Mouse (Mus musculus): ENCODE data around the gene Rpl38. TPM values are rescaled to one million over a fixed set of nuclear protein-coding genes. Genes with fewer than 3 reads are reported as not detected.

The Rpl38 gene
- polyA plus RNA-seq, 1 experiment = 516 TPM

DNA sequence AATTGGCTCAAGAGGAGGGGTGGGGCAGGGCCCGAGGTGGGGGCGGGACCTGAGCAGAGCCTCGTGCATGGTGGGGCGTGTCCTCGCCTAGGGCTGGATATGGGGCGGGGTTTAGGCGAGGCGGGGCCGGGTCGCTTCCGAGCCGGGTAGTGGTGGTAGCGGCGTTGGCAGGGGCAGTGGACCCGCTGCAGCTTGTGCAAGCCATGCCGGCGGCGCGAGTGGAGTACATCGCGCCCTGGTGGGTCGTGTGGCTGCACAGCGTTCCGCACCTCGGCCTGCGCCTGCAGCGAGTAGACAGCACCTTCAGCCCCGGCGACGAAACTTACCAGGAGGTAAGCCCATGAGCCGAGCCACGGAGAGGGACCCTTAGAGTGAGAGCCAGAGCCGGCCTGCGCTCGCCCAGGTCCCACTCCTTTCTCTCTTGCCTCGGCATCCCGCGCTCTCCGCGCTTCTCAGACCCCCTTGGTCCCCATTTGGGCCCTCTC lies 7.1 kb downstream of the Rpl38 start, which contains the start of gene Ttyh2:
TSS of gene Ttyh2 (plus strand) at position 91 of the 485 bp plus-strand sequence.
- peaks cover 6% of the 10 kb centered on the region; the same call in 1 of the 2 replicates for H3K27me3 ChIP-seq (ENCODE audit: control insufficient read depth, insufficient read depth, low read length)
- peaks cover 18% of the 10 kb centered on the region for H3K4me1 ChIP-seq (replicated peaks; ENCODE audit: control insufficient read depth, insufficient read depth, low read length)
- peak within 1 kb of the TSS; percentile 51 for H3K4me3 ChIP-seq (ENCODE audit: control insufficient read depth, insufficient read depth, low read length)
- peak; percentile 41 for DNase-seq
- no peak within 1 kb of the TSS for H3K27ac ChIP-seq (ENCODE audit: control insufficient read depth, insufficient read depth, low read length)
- 2% methylated on average over 40 of the region's 40 CpGs for WGBS
- peaks cover 26% of the 10 kb centered on the region for H3K36me3 ChIP-seq (ENCODE audit: control insufficient read depth, insufficient read depth, low read length)
- peak; percentile 19; the same call in 1 of the 2 replicates for TF ChIP-seq POLR2A (IDR thresholded peaks at IDR 0.05; ENCODE audit: control insufficient read depth, extremely low read depth, insufficient read depth, low read length, poor library complexity)
- TF ChIP-seq CTCF (IDR thresholded peaks at IDR 0.05; ENCODE audit: borderline replicate concordance, control insufficient read depth, extremely low read depth, insufficient read depth, low read length, poor library complexity) = no peak

DNA sequence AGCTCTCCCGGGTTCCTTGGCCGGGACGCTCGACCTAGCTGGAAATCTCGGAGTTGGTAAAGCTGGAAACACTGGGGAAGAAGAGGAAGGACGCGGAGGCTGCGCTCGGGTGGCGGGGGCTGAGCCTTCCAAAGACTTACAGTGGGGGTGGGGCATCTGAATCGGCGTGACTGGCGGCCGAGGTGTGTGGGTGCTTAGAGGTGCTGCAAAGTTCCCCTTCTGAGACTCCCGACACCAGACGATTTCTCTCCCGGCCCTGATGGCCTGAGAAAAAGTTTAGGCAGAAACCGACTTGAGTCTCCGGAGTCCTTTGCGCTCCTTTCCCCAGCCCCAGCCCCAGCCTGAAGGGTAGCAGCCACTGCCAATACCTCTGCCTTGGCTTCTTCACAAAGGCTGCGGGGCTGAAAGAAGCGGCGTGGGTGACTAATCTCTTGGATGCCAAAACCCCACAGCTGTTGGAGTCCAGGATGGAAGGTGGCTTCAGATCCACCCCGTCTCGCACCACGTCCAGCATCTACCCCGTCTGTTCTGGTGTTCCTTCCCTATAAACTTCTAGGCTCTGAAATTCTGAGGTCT lies 7.6 kb downstream of the Rpl38 start:
- peaks cover 22% of the 10 kb centered on the region for H3K36me3 ChIP-seq (ENCODE audit: control insufficient read depth, insufficient read depth, low read length)
- peaks cover 15% of the 10 kb centered on the region for H3K4me1 ChIP-seq (replicated peaks; ENCODE audit: control insufficient read depth, insufficient read depth, low read length)
- TF ChIP-seq POLR2A (IDR thresholded peaks at IDR 0.05; ENCODE audit: control insufficient read depth, extremely low read depth, insufficient read depth, low read length, poor library complexity) (no peak), CTCF (IDR thresholded peaks at IDR 0.05; ENCODE audit: borderline replicate concordance, control insufficient read depth, extremely low read depth, insufficient read depth, low read length, poor library complexity) (no peak)
- DNase-seq = peak; percentile 21
- H3K27ac ChIP-seq (ENCODE audit: control insufficient read depth, insufficient read depth, low read length) = no peak overlapping the region
- WGBS = 2% methylated on average over 27 of the region's 27 CpGs
- H3K27me3 ChIP-seq (ENCODE audit: control insufficient read depth, insufficient read depth, low read length) = peaks cover 6% of the 10 kb centered on the region; the same call in 1 of the 2 replicates
- H3K4me3 ChIP-seq (ENCODE audit: control insufficient read depth, insufficient read depth, low read length) = peak overlapping the region; percentile 51

DNA sequence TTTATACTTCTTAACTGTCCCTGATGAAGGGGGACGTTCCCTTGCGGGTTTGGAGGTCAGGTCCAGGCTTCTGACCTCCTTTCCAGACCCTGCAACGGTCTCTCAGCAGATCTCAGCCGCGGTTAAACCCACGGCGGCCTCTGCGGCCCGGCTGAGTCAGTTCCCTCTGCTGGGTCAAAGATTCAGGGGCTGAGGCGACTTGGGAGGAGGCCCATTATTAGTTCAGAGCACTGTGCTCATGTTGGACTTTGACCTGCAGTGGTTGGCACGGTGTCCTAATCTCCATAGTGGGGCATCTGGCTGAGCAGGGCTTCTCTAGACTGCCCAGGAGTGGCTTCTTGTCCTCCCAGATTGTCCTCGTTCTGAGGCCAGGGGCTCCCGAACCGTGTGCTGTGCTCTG lies 8.1 kb downstream of the Rpl38 start:
- 11% methylated on average over 14 of the region's 14 CpGs for WGBS
- H3K4me3 ChIP-seq (ENCODE audit: control insufficient read depth, insufficient read depth, low read length) = peak overlapping the region; percentile 51
- H3K27me3 ChIP-seq (ENCODE audit: control insufficient read depth, insufficient read depth, low read length) = peaks cover 6% of the 10 kb centered on the region; the same call in 1 of the 2 replicates
- TF ChIP-seq CTCF (IDR thresholded peaks at IDR 0.05; ENCODE audit: borderline replicate concordance, control insufficient read depth, extremely low read depth, insufficient read depth, low read length, poor library complexity) (no peak), POLR2A (IDR thresholded peaks at IDR 0.05; ENCODE audit: control insufficient read depth, extremely low read depth, insufficient read depth, low read length, poor library complexity) (no peak)
- H3K27ac ChIP-seq (ENCODE audit: control insufficient read depth, insufficient read depth, low read length) = no peak overlapping the region
- H3K36me3 ChIP-seq (ENCODE audit: control insufficient read depth, insufficient read depth, low read length) = peaks cover 19% of the 10 kb centered on the region
- peaks cover 15% of the 10 kb centered on the region for H3K4me1 ChIP-seq (replicated peaks; ENCODE audit: control insufficient read depth, insufficient read depth, low read length)
- no peak for DNase-seq

DNA sequence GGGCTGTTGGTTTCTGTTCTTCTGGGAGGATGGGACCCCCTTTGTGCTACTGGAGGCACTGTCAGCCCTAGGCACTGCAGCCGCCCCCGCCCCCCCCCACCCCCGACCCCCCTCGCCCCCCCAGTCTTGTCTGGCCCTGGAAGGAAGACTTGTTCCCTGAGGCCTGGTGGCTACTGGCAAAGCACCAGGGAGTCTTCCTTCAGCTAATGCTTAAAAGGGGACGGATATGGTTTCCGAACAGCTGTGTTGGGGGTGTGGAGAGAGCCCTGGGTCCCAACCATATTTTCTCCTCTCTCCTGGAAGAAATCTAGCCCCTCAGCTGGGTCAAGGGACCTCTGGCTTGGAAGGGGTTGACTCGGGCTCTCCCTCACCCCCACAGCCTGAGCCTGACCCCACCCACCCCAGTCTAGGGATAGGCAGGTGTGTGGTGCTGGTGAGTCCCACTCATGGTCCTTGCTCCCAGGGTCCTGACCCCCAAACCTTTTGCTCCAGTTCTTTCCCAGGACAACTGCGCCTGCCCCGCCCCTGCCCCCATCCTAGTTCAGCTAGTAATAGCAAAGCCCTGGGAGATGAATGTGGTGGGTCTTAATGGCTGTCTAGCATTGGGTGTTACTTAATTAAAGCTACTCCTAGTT lies 8.7 kb downstream of the Rpl38 start:
- H3K4me3 ChIP-seq (ENCODE audit: control insufficient read depth, insufficient read depth, low read length) = no peak overlapping the region
- H3K27ac ChIP-seq (ENCODE audit: control insufficient read depth, insufficient read depth, low read length) = no peak overlapping the region
- no peak for DNase-seq
- peaks cover 6% of the 10 kb centered on the region; the same call in 1 of the 2 replicates for H3K27me3 ChIP-seq (ENCODE audit: control insufficient read depth, insufficient read depth, low read length)
- peaks cover 14% of the 10 kb centered on the region for H3K36me3 ChIP-seq (ENCODE audit: control insufficient read depth, insufficient read depth, low read length)
- 56% methylated on average over 9 of the region's 9 CpGs for WGBS
- no peak for TF ChIP-seq POLR2A (IDR thresholded peaks at IDR 0.05; ENCODE audit: control insufficient read depth, extremely low read depth, insufficient read depth, low read length, poor library complexity)
- TF ChIP-seq CTCF (IDR thresholded peaks at IDR 0.05; ENCODE audit: borderline replicate concordance, control insufficient read depth, extremely low read depth, insufficient read depth, low read length, poor library complexity) = no peak
- H3K4me1 ChIP-seq (replicated peaks; ENCODE audit: control insufficient read depth, insufficient read depth, low read length) = peaks cover 15% of the 10 kb centered on the region

DNA sequence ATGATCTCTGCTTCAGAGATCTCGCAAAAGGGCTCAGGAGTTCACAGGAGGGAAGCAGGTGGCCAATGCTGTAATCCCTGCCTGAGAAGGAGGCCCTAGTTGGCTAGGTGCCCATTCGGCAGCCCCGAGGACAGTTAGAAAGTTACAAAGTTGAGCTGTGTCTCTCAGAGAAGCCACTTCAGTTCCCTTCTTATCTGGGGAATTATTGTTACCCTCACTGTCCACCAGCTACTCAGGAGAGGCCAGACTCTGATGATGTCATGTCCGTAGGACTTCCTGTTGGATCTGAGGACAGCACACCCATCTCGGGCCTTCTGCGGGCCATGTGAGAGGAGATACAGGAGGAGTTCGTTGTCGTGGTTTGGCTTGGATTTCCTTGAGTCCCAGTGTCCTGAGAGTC lies 11.3 kb downstream of the Rpl38 start:
- Histone ChIP-seq H3K36me3 (ENCODE audit: control insufficient read depth, insufficient read depth, low read length) (no peaks in the 10 kb centered on the region), H3K4me1 (replicated peaks; ENCODE audit: control insufficient read depth, insufficient read depth, low read length) (peaks cover 23% of the 10 kb centered on the region), H3K27ac (ENCODE audit: control insufficient read depth, insufficient read depth, low read length) (no peak overlapping the region), H3K27me3 (ENCODE audit: control insufficient read depth, insufficient read depth, low read length) (peaks cover 6% of the 10 kb centered on the region; the same call in 1 of the 2 replicates), H3K4me3 (ENCODE audit: control insufficient read depth, insufficient read depth, low read length) (no peak overlapping the region)
- DNase-seq = no peak
- WGBS = 65% methylated on average over 8 of the region's 8 CpGs
- TF ChIP-seq POLR2A (IDR thresholded peaks at IDR 0.05; ENCODE audit: control insufficient read depth, extremely low read depth, insufficient read depth, low read length, poor library complexity) = no peak
- no peak for TF ChIP-seq CTCF (IDR thresholded peaks at IDR 0.05; ENCODE audit: borderline replicate concordance, control insufficient read depth, extremely low read depth, insufficient read depth, low read length, poor library complexity)

DNA sequence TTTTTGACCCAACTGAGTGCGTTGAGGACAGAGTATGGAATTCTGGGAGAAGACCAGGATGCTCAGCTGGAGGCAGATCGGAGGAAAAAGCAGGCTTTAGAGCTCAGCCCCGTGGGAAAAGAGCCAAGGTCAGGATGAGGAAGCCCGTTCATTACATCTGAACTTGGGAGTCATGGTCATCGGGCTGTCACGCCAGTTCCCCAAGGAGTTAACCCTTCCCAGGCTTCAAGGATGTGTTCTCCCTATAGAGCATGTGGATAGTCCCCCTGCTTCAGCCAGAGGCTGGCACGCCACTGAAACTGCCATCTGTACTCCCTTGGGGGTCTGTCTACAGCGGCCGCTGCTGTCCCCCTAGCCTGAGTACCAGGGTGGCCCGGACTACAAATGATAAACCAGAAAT lies 12.0 kb downstream of the Rpl38 start:
- Histone ChIP-seq H3K4me3 (ENCODE audit: control insufficient read depth, insufficient read depth, low read length) (no peak overlapping the region), H3K4me1 (replicated peaks; ENCODE audit: control insufficient read depth, insufficient read depth, low read length) (peaks cover 23% of the 10 kb centered on the region), H3K27ac (ENCODE audit: control insufficient read depth, insufficient read depth, low read length) (no peak overlapping the region), H3K36me3 (ENCODE audit: control insufficient read depth, insufficient read depth, low read length) (no peaks in the 10 kb centered on the region), H3K27me3 (ENCODE audit: control insufficient read depth, insufficient read depth, low read length) (peaks cover 6% of the 10 kb centered on the region; the same call in 1 of the 2 replicates)
- no peak for DNase-seq
- WGBS = 90% methylated on average over 10 of the region's 10 CpGs
- TF ChIP-seq POLR2A (IDR thresholded peaks at IDR 0.05; ENCODE audit: control insufficient read depth, extremely low read depth, insufficient read depth, low read length, poor library complexity) = no peak
- TF ChIP-seq CTCF (IDR thresholded peaks at IDR 0.05; ENCODE audit: borderline replicate concordance, control insufficient read depth, extremely low read depth, insufficient read depth, low read length, poor library complexity) = no peak

Data from thymus, adult 2 months (tissue).